Mouse (Mus musculus) cerebellum, adult 2 months (tissue): ENCODE measurements at regions not wholly inside any gene's neighbourhood (a gene's known extent, or its start where the extent isn't known, plus 50 kb on each side); places are given as distances from the start of the nearest gene placed in this dataset.

ENCODE experiments used
- CTCF ChIP-seq: fragments of 200-500 bp; IDR thresholded peaks from 2 replicates; pipeline ENCODE4 v1.5.1; 2011; ENCODE audit warnings: low read depth, mild to moderate bottlenecking, control low read depth, low read length, moderate library complexity, borderline replicate concordance; ENCODE audit not compliant: insufficient read depth
- POLR2A ChIP-seq: fragments of 200-500 bp; IDR thresholded peaks from 2 replicates; pipeline ENCODE4 v1.6.1; 2011; ENCODE audit warnings: low read length, control low read depth, borderline replicate concordance; ENCODE audit not compliant: insufficient read depth

GRCm38 (mm10) chr5:28955036-28955435, 240.8 kb upstream of the Rnf32 start:
- no peak for TF ChIP-seq CTCF
- TF ChIP-seq POLR2A: no peak
